ENCODE assay signal across 26 mouse cellular contexts in genomic region chr7:95787951-95788350, GRCm38 (mm10).
DNase-seq lines count a peak whose midpoint lies in the region; ATAC-seq and TF ChIP-seq lines count a peak whose summit lies in the region.
"Had no signal": no experiment of that assay in that cellular context is flagged by ENCODE, and none has a peak within 500 bp of the region (broad histone marks: within the 10 kb centered on the region; RNA-seq: fewer than 3 reads in every experiment).

No protein-coding gene starts in this region.

- TF ChIP-seq CTCF in Patski (IDR thresholded peaks at IDR 0.05) = no peak

- peak; percentile 37; the same call in 1 of the 2 replicates for ATAC-seq in heart, embryonic 16.5 days (replicated peaks; ENCODE audit: extremely low read depth, insufficient read depth, low FRiP score)
- ATAC-seq in midbrain, embryonic 16.5 days = peak; percentile 45; the same call in 1 of the 2 replicates
- ATAC-seq in midbrain, embryonic 11.5 days (ENCODE audit: low FRiP score) = no peak
- ATAC-seq in Patski = peak; percentile 59
- ATAC-seq: CD4-positive, CD25-positive, alpha-beta regulatory T cell, adult 4 months; forebrain, embryonic 14.5 days; forebrain, postnatal 0 days had no signal

- POLR2A ChIA-PET in Patski (lab: Charles Lee) = interaction anchor here (0.6 kb wide), 1 partner anchor 64 kb away, joined by 3 read pairs; no protein-coding TSS in a partner anchor

- H3K4me1 ChIP-seq in heart, embryonic 16.5 days (ENCODE audit: control insufficient read depth, insufficient read depth, low read length) = peaks cover 8% of the 10 kb centered on the region
- H3K4me1 ChIP-seq in midbrain, embryonic 16.5 days (ENCODE audit: control insufficient read depth, insufficient read depth, low read length) = no peaks in the 10 kb centered on the region
- no peaks in the 10 kb centered on the region for H3K4me1 ChIP-seq in midbrain, embryonic 11.5 days (ENCODE audit: control insufficient read depth, insufficient read depth, low read length)
- H3K4me1 ChIP-seq: embryonic facial prominence, embryonic 10.5 days; embryonic facial prominence, embryonic 13.5 days; hindbrain, embryonic 12.5 days; hindbrain, embryonic 15.5 days had no signal

- WGBS in heart, embryonic 16.5 days = 28% methylated on average over 3 of the region's 3 CpGs
- WGBS in midbrain, embryonic 16.5 days = 77% methylated on average over 3 of the region's 3 CpGs
- 93% methylated on average over 3 of the region's 3 CpGs for WGBS in midbrain, embryonic 11.5 days

- CTCF ChIA-PET in Patski (lab: Charles Lee) = interaction anchor here (0.9 kb wide), 1 partner anchor 33 kb away, joined by 4 read pairs; no protein-coding TSS in a partner anchor

- in situ Hi-C loops in Patski (cut with MboI; ENCODE audit: low pct_unique_long_range_greater_than_20kb) = loop anchor here (25.0 kb wide), 1 partner anchor 101 kb away; no protein-coding TSS in a partner anchor

- H3K9ac ChIP-seq in heart, embryonic 16.5 days (ENCODE audit: low read length) = no peak overlapping the region
- H3K9ac ChIP-seq in midbrain, embryonic 16.5 days (ENCODE audit: low read depth, low read length) = no peak overlapping the region
- H3K9ac ChIP-seq in midbrain, embryonic 11.5 days (ENCODE audit: low read length) = no peak overlapping the region
- H3K9ac ChIP-seq: embryonic facial prominence, embryonic 13.5 days; forebrain, postnatal 0 days; heart, embryonic 13.5 days; hindbrain, embryonic 12.5 days; hindbrain, embryonic 15.5 days had no signal

- H3K36me3 ChIP-seq in heart, embryonic 16.5 days (ENCODE audit: control insufficient read depth, insufficient read depth) = no peaks in the 10 kb centered on the region
- H3K36me3 ChIP-seq in midbrain, embryonic 16.5 days (ENCODE audit: control insufficient read depth, insufficient read depth, low read length) = no peaks in the 10 kb centered on the region
- H3K36me3 ChIP-seq in midbrain, embryonic 11.5 days (ENCODE audit: control insufficient read depth, insufficient read depth, low read length) = no peaks in the 10 kb centered on the region
- H3K36me3 ChIP-seq: embryonic facial prominence, embryonic 10.5 days; embryonic facial prominence, embryonic 13.5 days; heart, embryonic 13.5 days; hindbrain, embryonic 12.5 days; hindbrain, embryonic 15.5 days had no signal

- H3K27me3 ChIP-seq in heart, embryonic 16.5 days (ENCODE audit: control insufficient read depth, insufficient read depth, low read length) = no peaks in the 10 kb centered on the region
- no peaks in the 10 kb centered on the region for H3K27me3 ChIP-seq in midbrain, embryonic 16.5 days (ENCODE audit: control insufficient read depth, insufficient read depth, low read depth, low read length)
- H3K27me3 ChIP-seq in midbrain, embryonic 11.5 days (ENCODE audit: control insufficient read depth, insufficient read depth, low read length) = no peaks in the 10 kb centered on the region
- H3K27me3 ChIP-seq in Patski = no peaks in the 10 kb centered on the region
- H3K27me3 ChIP-seq: embryonic facial prominence, embryonic 13.5 days; heart, embryonic 13.5 days; hindbrain, embryonic 12.5 days; hindbrain, embryonic 15.5 days had no signal

- DNase-seq in heart, adult 11 months = no peak
- no peak for DNase-seq in midbrain, embryonic 11.5 days (ENCODE audit: low spot score, missing footprints)
- peak; percentile 17 for DNase-seq in Patski (ENCODE audit: low read depth, low spot score)
- peak; percentile 26 for DNase-seq in retina, embryonic 14.5 days (ENCODE audit: low spot score)
- DNase-seq in frontal cortex, postnatal 10 days (ENCODE audit: low spot score in 2 of 2) = no peak
- DNase-seq in frontal cortex, adult 2 months (ENCODE audit: extremely low spot score in 1 of 2, low spot score in 1 of 2) = no peak
- DNase-seq: adrenal gland, postnatal 10 days; adrenal gland, postnatal 36 days; cerebellum, adult 11 months; cerebellum, adult 8-10 months; cerebellum, postnatal 10 days; cerebellum, postnatal 36 days; embryo, embryonic 11 days; forebrain, postnatal 0 days; gastrocnemius, postnatal 10 days; gastrocnemius, postnatal 36 days had no signal

- H3K4me3 ChIP-seq in heart, embryonic 16.5 days (ENCODE audit: low read length) = no peak overlapping the region
- H3K4me3 ChIP-seq in midbrain, embryonic 16.5 days (ENCODE audit: low read depth, low read length) = no peak overlapping the region
- no peak overlapping the region for H3K4me3 ChIP-seq in midbrain, embryonic 11.5 days (ENCODE audit: low read depth, low read length)
- H3K4me3 ChIP-seq: embryonic facial prominence, embryonic 10.5 days; embryonic facial prominence, embryonic 13.5 days; erythroblast, embryonic 14.5 days; heart, embryonic 13.5 days; hindbrain, embryonic 12.5 days; hindbrain, embryonic 15.5 days had no signal

- H3K9me3 ChIP-seq in heart, embryonic 16.5 days (replicated peaks; ENCODE audit: control insufficient read depth, low read length) = no peaks in the 10 kb centered on the region
- no peaks in the 10 kb centered on the region for H3K9me3 ChIP-seq in midbrain, embryonic 16.5 days (replicated peaks; ENCODE audit: control insufficient read depth, low read length, poor library complexity, severe bottlenecking)
- H3K9me3 ChIP-seq in midbrain, embryonic 11.5 days (ENCODE audit: control insufficient read depth, low read length) = no peaks in the 10 kb centered on the region
- H3K9me3 ChIP-seq: embryonic facial prominence, embryonic 10.5 days; embryonic facial prominence, embryonic 13.5 days; heart, embryonic 13.5 days; hindbrain, embryonic 12.5 days; hindbrain, embryonic 15.5 days had no signal

- H3K4me2 ChIP-seq in heart, embryonic 16.5 days (ENCODE audit: low read depth, low read length) = no peak overlapping the region
- H3K4me2 ChIP-seq in midbrain, embryonic 16.5 days (ENCODE audit: low read length) = no peak overlapping the region
- H3K4me2 ChIP-seq in midbrain, embryonic 11.5 days = no peak overlapping the region
- H3K4me2 ChIP-seq: embryonic facial prominence, embryonic 13.5 days; heart, embryonic 13.5 days; hindbrain, embryonic 12.5 days; hindbrain, embryonic 15.5 days had no signal

- H3K27ac ChIP-seq in heart, embryonic 16.5 days (ENCODE audit: low read length) = no peak overlapping the region
- no peak overlapping the region for H3K27ac ChIP-seq in midbrain, embryonic 16.5 days (ENCODE audit: low read length)
- H3K27ac ChIP-seq in midbrain, embryonic 11.5 days (ENCODE audit: low read depth, low read length) = no peak overlapping the region
- H3K27ac ChIP-seq: embryonic facial prominence, embryonic 10.5 days; embryonic facial prominence, embryonic 13.5 days; heart, embryonic 13.5 days; hindbrain, embryonic 12.5 days; hindbrain, embryonic 15.5 days had no signal

Comparison
In these comparisons a context has a peak if more than half of its experiments do, and no peak if none do; other contexts are left out.
1. DNase-seq: peak in Patski (single experiment) and retina, embryonic 14.5 days (single experiment); none in heart, adult 11 months (single experiment), midbrain, embryonic 11.5 days (single experiment), frontal cortex, postnatal 10 days (0 of 2) and frontal cortex, adult 2 months (0 of 2).